Mouse (Mus musculus): Measurements from ENCODE around the gene Pdxk.
A peak's percentile ranks its signal among the peaks of the same experiment; 100 is the strongest.

Gene Pdxk

DNA sequence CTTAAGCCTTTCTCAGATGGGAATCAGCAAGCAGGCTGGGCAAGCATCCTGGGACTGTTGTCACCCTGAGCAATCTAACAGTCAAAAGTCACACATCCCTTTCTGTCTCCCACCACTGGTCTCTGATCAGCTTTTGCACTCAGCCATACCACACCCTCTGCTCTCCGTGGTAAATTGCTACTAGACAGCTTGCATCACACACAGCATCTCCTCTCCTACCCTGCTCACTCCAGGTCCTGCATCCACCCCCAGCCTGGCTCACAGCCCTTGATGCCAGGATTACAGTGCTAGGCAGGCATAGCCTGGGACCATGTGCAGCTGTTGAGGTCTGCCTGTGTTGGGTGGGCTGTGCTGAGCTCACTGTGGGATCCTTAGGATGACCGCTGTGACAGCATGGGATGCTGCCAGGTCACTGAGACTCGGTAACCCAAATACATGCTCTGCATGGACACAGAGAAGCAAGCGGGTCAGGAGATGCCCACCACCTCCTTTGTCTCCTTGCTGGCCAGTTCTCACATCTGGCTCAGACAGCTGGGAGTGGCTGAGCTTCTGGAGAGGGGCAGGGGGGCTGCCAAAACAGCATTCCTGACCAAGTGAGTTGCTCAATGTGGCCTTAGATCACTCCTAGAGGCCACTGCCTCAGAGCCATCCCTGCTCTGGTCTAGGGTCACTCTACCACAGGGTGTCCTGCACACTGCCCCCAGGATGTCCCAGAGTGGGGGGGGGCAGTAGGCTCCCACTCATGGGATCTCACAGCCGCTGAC, 6.2 kb downstream of the Pdxk start:
- DNase-seq (ENCODE audit: low spot score) = peak; percentile 42

DNA sequence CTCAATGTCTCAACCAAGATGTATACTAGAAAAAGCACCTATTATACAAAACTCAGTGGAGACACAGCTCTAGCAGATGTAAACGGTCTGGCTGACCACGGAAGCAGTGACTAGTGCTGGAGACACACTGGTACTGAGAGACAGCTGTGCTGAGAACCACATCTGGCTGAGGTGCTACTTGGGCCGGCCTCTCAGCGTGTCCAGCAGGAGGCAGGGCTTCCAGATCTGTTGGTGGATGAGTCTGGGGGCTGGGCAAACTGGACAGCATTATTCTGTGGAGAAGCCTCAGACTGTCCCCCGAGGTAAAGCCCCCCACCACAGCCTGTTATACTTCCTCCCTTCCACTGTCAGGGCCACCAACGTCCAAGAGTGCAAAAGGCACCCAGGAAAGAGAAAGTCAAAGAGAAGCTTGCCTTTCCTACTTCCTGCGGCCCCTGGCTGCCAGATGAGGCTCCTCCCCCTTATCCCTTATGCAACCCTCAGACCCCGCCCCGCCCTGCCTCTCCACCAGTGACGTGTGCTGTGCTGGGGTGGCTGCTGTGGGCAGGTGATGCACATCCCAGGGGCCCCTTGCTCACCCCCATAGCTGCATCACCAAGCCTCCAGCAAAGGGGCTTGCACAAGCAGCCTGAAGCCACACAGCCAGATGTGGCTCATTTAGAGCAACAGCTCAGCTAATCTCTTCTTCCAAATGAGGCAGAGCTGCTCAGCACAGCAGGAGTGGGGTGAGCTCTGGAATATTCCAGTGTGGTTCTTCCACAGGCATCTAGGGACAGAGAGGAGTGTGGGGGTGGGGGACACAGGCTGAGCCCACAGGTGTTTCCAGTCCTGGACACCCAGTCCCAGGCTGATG, 7.1 kb downstream of the Pdxk start:
- DNase-seq (ENCODE audit: low spot score) = peak; percentile 75

DNA sequence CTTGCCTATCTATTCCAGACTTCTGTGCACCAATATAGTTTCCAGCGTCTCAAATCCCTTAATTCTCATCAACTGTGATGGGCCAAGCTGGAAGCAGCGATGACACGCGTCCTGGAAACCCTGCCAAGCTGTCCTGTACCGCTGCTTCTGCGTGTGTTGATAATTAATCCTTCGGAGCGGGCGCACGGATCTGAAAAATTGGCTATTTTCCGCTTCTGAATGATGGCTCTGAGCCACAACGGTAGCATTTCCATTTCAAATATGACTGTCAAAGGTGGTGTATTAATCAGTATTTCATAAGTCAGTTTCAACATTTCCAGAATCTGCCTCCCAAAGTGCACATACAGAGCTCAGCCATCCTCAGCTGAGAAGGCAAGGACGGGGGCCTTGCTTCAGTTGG, 8.1 kb downstream of the Pdxk start:
- DNase-seq (ENCODE audit: low spot score) = no peak

DNA sequence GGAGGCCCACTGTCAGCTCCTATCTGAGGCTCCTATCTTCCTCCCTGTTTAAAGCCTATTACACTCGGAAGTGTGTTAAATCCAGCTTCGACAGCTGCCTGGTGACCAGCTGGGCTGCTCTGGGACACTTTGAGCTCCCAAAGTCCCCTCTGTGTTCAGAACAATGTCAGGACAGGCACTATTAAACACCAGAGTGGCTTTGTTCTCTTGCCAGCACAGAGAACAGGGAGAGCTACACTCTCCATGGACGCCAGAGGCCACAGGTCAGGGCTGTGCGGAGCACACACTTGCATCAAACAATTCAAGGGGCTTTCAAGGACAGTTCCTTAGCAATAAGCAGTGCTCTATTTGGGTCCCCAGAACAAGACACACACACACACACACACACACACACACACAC, 12.1 kb downstream of the Pdxk start:
- DNase-seq (ENCODE audit: low spot score) = no peak

DNA sequence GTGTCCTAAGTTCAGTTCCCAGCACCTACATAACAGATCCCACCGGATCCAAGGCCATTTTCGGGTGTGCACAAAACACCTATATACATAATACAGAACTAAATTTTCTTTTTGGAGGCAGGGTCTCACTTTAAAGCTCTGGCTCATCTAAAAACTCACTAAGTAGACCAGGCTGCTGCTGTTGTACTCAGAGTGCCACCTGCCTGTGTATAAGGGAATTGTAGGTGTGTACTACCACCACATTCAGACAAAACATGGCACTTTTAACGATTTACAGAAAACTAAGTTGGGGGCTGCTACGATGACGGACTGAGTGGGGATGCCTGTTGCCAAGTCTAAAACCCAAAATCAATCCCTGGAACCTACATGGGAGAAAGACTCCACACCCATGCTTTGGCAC, 14.0 kb downstream of the Pdxk start:
- no peak for DNase-seq (ENCODE audit: low spot score)

DNA sequence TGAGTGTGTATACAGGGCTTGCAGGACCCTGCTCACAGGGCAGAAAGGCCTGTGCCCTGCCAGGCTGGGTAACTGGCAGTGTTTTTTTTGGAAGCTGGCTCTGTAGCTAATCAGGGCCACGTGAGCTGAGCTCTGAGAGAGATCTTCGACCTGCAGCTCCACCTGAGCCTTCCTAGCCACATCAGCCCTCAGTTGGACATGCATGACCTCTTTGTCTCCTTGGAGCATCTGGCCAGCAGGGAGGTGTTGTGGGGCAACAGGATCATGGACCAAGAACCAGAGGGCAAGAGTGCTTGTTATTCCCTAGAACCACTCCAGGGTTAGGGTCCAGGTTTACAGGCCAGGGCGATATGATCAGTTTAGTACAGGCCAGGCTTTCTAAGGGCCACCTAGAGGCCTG, 17.4 kb downstream of the Pdxk start:
- no peak for DNase-seq (ENCODE audit: low spot score)

DNA sequence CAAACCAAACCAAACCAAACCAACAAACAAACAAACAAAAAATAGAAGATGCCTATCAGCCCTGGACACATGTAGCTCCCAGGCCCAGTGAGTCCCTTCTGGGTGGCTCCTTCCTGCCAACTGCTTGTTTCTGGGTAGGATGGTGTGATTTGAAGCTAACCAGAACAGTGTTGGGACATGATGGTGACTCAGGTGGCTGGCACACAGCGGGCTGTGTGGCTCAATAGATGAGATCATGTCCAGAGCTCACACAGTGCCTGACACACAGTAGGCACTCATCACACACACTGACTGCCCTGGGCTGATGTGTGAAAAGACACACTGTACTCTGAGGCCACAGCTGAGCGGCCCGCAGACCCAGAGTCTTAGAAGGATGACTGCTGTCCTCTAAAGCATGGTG, 18.6 kb downstream of the Pdxk start:
- DNase-seq (ENCODE audit: low spot score) = no peak

DNA sequence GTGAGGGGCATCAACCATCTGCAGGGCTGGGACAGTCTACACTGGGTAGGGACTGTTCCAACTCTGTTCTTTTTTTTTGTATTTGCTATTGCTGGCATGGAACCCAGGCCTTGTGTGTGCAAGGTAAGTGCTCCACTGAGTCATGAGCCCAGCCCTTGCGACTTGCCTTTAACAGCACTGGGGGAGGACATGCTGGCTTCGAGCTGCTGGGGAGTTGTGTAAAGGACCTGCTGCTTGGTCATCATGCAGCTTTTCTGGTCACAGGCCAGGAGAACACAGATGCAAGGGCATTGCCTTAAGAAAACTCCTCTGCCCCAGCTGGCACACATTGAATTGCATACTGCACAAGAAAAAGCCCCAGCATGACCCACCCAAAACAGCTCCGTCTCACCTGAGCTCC, 22.5 kb downstream of the Pdxk start:
- no peak for DNase-seq (ENCODE audit: low spot score)

DNA sequence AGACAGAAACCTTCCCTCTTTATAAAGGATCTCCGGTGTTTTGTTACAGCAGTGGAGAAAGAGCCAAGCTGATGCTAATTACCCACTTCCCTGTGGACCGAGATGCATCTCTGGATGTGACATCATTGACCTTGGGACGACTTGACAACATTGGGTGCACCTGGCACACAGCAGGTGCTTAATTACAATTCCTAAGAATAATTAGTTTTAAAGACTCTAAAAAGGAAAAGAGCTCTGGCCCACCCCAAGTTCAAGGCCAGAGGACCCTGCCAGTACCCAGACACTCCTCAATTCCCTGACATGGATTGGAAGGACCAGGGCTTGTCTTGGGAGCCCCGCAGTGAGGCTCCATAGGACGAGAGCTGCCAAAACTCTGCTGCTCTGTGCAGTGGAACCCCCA, 23.2 kb downstream of the Pdxk start:
- no peak for DNase-seq (ENCODE audit: low spot score)

DNA sequence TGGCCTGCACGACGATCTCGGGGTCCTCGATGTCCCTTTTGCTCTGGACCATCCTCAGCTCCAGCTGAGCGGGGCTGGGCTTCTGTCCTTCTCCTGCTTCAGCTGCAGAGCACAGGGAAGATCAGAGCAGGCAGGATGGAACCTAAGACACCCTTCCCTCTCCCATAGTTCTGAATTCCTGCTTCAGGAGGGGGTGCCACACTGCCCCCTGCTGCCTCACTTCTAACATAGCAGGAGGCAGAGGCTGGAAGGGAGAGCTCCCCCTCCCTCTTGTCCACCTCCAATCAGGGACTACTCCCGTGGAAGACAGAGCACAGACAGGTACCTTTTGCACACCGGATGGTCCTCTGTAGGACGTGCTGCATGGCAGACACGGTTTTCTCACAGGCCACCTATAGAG, 24.0 kb downstream of the Pdxk start:
- no peak for DNase-seq (ENCODE audit: low spot score)

DNA sequence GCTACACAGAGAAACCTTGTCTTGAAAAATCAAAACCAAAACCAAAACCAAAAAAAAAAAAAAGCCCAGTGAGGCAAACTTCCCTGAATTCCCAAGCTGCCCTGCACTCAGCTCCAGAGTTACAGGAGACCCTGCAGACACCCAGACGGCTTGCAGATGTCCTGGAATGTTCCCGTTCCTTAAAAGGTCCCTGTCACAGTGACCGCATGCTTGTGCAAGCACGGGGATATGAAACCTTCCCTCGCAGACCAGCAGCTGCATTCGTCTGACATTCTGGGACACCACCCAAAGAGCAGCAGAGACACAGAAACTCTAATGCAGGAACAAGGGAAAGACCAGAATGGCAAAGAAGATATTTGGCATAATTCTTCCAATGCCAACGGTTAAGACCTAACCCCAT, 24.8 kb downstream of the Pdxk start:
- no peak for DNase-seq (ENCODE audit: low spot score)

DNA sequence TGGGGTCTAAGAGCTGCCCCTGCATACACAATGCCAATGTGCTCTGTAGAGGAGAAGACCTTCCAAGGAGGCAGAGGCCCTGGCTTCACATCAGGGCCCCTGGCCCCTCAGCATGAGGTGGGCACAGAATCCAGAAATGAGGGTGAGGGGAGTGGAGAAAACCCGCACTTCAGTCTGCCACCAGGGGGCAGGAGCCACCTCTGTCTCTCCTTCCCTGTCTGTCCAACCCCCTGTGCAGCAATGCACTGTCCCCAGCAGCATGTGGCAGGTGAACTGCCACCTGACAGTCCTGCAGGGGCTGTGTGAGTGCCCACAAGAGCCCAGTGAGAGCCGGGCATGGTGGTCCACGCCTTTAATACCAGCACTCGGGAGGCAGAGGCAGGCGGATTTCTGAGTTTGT, 25.2 kb downstream of the Pdxk start:
- no peak for DNase-seq (ENCODE audit: low spot score)

DNA sequence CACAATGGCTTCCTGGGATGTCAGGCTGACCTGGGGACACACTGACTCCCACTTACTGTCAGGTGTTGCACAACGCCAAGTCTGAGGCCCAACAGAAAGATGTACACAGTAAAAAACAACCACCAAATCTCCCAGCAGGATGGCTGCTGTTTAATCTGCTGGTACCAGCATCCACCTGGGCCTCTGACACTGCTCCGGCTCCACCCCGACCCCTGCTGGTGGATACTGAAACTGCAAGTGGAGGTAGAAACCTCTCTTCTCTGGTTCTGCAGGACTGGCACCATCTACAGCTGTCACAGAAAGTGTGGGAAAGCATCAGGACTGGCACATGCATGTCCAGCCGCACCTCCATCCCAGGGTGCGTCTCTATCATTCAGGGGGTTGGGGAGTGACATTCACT, 26.7 kb downstream of the Pdxk start:
- DNase-seq (ENCODE audit: low spot score) = peak; percentile 70

DNA sequence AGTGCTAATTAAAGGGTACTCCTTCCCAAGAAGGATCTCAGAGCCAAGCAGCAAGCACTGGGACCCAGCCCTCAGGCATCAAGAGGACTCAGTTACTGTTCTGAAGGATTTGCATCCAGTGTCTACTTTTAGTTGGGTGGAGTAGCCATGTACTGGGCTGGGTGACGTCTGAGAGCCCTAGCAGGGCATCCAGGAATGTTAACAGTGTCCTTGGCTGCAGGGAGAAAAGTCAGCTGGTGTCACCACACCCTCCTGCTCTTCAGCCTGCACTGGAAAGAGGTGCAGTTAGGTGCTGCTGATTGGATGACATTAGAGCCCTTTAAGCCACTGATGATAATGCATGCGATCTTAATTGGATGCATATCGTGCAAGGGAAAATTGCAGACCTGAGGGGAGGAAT, 31.9 kb downstream of the Pdxk start:
- DNase-seq (ENCODE audit: low spot score) = no peak

DNA sequence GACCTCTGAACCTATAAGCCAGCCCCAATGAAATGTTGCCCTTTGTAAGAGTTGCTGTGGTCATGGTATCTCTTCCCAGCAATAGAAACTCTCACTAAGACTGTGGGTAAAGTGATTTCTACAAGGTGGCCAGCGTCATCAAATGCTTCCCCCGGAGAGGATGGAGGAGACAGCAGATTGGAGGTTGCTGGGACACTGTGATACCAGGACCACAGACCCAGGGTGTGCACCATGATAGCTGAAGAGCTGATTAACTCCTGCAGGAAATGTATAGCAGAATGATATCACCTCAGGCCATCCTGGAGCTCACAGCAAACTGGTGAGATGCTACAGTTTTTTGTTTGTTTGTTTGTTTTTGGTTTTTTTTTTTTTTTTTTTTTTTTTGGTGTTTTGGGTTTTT, 35.0 kb downstream of the Pdxk start:
- no peak for DNase-seq (ENCODE audit: low spot score)

DNA sequence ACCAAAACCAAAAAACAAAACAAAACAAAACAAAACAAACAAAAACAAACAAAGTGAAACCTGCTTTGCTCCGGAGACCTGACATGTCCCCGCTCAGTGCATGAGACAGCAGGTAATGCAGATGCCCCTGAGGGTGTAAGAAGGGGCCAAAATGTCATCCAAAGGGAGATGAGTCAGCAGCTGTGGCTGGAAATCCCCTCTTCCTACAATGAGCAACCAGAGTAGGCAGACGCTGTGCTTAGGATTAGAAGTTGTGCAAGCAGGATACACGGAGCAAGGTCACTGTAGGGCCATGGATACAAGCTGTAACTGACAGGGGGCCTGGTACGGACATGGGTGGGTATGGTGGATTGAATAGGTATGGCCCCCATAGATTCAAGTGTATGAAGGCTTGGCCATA, 35.6 kb downstream of the Pdxk start:
- no peak for DNase-seq (ENCODE audit: low spot score)

DNA sequence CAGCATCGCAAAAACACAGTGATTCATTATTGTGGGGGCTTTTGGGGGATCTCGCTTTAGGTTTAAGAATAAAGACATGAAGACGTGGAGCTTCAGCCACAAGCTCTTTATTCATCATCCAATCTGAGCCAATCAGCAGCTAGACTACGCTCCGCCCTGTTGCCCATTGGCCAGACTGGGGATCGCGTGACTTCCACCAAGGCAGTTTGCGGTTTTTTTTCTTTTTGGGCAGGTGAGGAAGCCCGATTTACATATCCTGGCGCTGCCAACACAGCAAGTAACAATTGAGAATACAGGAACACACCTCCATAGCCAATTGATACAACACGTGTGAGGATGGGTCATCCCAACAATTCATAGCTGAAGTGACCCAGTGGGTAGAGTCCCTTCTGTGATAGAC, 36.7 kb downstream of the Pdxk start:
- DNase-seq (ENCODE audit: low spot score) = no peak

DNA sequence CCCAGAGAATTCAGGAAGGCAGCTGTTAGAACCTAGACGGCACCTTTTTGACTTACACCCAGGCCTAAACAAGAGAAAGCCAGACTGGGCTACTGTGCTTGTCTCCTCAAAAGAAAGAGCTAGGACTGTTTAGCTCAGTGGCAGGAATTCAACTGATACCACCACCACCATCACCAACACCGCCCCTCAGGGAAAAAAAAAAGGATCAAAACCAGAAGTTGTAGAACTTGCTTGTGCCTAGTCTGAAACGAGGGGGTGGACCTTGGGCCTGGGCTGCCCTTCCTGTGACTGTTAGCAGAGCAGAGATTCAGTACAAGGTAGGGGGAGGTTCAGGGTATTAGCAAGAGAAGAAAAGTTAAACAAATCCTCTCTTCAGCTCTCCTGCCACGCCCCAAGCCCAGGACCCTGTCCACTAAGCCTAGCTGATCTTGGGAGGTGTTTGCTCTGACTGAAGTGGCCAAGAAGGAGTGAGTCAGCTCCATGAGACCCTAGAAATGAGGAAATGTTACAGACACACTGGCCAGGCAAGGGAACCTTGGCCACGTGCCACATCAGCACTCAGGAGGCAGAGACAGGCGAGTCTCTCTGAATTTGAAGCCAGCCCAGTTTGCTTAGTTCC, 38.5 kb downstream of the Pdxk start:
- peak; percentile 43 for DNase-seq (ENCODE audit: low spot score)

DNA sequence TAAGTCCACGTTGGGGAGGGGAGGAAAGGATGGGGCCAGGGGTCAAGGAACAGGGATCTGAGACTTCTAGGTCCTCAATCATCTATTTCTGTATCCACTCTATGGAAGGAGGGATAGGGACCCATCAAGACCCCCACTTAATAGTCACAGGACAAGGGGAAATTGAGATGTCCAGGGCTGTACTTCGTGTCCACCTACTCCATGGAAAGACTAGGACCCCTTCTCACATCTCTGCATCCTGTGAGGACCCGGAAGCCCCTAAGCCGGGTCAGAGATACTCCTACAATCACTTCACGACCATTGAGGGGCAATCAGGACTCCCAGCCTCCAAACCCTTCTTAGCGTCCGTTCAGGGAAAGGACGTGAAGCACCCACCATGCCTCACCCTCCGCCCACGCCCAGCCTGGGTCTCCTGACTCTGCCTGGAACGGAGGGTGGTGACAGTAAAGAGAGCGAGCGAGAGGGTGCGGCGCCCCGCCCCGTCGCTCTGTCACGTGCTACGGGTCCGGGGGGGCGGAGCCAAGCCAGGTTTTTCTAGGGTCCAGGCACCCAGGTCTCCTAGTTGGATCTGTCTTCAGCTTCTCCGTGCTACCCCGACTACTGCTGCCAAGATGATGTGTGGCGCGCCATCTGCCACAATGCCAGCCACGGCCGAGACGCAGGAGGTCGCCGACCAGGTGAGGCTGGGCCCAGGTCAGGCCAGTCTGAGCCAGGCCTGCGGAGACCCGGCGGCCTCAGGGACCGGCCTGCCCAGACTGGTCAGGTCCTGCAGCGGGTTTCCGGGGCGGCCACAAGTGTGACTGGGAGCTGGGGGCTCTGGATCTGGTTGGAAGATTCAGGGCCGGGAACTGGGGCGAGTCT, 39.4 kb downstream of the Pdxk start, which contains the start of gene Cstb:
Cstb (plus strand) TSS at position 489 of the 861 bp plus-strand sequence.
- peak; percentile 86 for DNase-seq (ENCODE audit: low spot score)

DNA sequence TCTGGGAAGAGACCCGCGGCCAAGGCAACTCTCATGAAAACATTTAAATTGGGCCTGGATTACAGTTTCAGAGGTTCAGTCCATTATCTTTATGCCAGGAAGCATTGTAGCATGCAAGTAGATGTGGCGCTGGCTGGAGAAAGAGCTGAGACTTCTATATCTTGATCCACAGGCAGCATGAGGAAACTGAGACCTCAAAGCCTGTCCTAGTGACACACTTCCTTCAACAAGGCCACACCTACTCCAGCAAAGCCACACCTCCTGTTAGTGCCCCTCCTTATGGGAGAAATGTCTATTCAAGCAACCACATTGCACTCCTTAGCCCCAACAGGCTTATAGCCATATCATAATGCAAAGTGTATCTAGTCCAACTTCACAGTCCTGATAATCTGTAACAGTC, 42.2 kb downstream of the Pdxk start:
- no peak for DNase-seq (ENCODE audit: low spot score)

DNA sequence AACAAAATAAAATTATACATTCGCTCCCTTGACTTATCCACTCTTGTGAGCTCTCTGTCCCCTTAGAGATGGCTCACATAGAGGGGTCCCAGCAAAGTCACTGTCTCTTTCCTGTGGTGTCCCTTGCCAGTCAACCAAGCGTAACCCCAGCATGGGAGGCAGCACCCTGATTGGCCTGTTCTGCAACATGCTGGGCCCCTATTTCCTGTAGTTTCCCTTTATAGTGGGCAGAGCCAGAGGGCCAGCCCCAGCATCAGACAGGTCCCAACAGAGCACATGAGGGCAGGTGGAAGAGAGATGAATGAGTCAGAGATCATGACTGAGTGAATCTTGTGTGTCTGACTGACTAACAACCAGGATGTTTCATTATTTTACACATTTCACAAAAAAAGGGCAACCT, 43.8 kb downstream of the Pdxk start:
- DNase-seq (ENCODE audit: low spot score) = no peak

DNA sequence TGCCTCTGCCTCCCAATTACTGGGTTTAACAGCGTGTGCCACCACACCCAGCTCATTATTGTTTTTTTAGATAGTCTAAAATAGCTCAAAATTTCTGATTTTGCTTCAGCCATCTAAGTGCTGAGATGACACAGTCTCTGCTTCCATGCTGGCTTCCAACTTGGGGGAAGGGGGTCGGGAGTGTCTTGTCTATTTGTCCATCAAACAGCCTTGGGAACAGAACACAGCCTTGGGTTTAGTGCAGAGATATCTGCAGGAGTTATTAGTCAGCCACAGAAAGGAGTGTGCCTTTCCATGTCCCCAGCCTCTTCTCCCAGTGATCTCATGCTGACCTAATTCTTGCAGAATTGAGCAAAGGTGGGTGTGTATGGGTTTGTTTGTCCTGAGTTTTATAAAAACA, 46.0 kb downstream of the Pdxk start:
- DNase-seq (ENCODE audit: low spot score) = no peak

Measured in lung, postnatal 25 days (tissue).